Mouse (Mus musculus) neutrophil, adult 5-6 weeks (primary cell): ENCODE measurements around the gene Cd2ap. TPM values are rescaled to one million over a fixed set of nuclear protein-coding genes. Genes with fewer than 3 reads are reported as not detected.

Source experiments
- ATAC-seq: fragments of 151-379, 151-347 bp; 2 replicates; pipeline ENCODE4 v1.8.0; 2017; ENCODE audit warnings: mild to moderate bottlenecking, moderate TSS enrichment; ENCODE audit not compliant: insufficient number of reproducible peaks, poor library complexity, low FRiP score, severe bottlenecking; ENCODE audit errors: extremely low read depth
- total RNA-seq: library from RNA; stranded (forward); fragments of 200-1000 nt; gene quantifications from 2 replicates; pipeline ENCODE4 v1.2.3, GENCODE M21; 2017

Gene Cd2ap
- total RNA-seq, 1 experiment from 2014 or later = 82.7 TPM

DNA sequence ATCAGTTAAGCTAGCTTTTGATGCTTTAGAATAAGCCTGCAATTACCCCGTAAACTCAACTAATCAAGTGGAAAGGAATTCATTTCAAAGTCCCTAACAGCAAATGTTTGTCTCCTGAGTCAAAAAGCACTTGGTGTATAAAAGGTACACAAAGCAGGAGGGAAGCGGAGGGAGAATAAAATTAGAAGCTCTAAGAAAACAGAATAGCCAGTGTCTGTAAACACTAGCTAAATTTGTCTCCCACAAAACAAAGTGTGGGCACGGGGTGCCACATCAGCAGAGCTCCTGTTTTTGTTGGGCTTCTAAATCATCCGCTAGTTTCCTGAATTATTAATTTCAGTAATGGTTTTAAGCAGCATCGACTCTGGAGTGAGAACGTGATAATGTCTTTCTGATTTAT lies 1.4 kb downstream of the Cd2ap start:
- ATAC-seq = no peak

GRCm38 (mm10) chr17:42870465-42870864 lies 6.0 kb downstream of the Cd2ap start:
- peak; percentile 23; the same call in 1 of the 2 replicates for ATAC-seq

DNA sequence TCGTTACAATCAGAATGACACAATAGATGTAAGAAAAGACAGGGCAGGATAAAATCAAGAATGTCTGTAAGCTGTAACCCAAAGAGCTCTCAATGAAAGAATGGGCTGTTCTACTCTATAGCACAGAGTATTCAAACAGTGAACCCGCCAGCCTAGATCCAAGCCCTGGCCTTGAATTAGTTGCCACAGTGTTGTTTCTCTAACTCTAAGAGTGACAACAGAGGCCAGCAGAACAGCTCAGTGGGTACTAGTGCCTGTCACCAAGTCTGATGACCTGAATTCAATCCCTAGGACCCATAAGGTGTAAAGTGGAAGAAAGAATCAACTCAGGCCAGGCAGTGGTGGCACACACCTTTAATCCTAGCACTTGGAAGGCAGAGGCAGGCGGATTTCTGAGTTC lies 13.3 kb downstream of the Cd2ap start:
- ATAC-seq = no peak

- ATAC-seq = peak; percentile 61; the same call in 1 of the 2 replicates
Measured at GRCm38 (mm10) chr17:42860370-42860769, 16.1 kb downstream of the Cd2ap start.

GRCm38 (mm10) chr17:42857506-42857905 lies 19.0 kb downstream of the Cd2ap start:
- ATAC-seq = no peak

- no peak for ATAC-seq
Measured at GRCm38 (mm10) chr17:42847108-42847507, 29.4 kb downstream of the Cd2ap start.

- 0 out of 2 replicates have a peak, but pooled peaks have one; percentile 41 for ATAC-seq
Measured at GRCm38 (mm10) chr17:42837193-42837592, 39.3 kb downstream of the Cd2ap start.

DNA sequence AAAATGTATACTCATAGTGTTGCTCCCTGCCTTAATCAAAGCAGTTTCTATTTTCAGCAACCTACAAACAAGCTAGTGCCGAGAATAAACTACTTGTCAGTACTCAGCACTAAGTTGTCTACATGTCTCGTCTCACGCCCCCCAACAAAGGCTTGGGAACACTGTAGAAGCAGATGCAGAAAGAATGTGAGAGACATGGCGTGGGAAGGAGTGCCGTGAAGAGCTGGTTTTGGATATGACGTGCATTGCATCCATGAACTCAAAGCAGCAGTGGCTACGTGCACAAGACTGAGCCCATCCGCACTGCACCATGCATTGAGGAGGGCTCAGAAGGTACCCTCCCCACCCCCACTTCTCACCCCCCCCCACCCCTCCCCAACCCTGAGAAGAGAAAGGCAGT lies 53.7 kb downstream of the Cd2ap start:
- no peak for ATAC-seq

GRCm38 (mm10) chr17:42815374-42815773 lies 61.1 kb downstream of the Cd2ap start:
- peak; percentile 93 for ATAC-seq

DNA sequence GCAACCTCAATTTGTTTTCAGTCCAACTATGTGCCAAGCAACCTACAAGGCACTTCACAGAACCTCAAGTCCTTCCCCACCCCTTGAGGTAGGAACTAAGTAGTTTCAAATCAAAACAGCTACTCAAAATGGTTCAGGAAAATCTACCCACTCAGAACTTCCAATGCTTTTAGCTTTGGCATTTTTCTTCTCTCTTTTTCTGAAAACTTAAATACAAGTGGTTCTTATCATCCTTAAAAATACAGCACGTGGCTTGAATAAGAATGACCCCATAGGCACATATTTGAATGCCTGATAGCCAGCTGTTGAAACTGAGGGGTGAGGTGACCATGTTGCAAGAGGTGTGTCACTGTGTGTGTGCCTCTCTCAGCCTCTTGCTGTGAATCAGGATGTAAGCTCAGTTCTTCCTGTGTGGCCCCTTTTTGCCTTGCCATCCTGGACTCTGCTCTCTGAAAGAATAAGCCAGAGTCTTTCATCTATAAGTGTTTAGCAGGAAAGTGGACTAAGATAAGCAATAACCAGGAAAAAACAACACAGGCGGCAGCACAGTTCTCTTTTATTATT lies 84.0 kb downstream of the Cd2ap start:
- ATAC-seq = no peak

DNA sequence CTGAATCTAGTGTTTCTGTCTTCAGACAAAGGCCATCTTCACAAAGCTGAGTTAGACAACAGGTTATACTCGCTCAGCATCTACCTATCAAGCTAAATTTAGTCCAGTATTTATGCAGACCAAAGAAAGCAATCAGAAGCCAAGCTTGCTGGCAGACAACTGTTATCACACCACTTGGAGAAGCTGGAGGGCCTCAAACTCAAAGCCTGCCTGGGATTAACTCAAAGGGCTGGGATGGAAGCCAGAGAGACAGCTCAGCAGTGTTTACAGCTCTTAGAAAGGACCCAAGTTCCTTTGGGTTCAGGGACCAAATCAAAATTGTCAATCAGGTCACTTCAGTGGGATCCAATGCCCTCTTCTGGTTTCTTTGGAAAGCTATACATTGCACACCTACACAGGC lies 85.7 kb downstream of the Cd2ap start:
- ATAC-seq = no peak

- no peak for ATAC-seq
Measured at GRCm38 (mm10) chr17:42789723-42790122, 86.7 kb downstream of the Cd2ap start.

GRCm38 (mm10) chr17:42788686-42789453 lies 87.6 kb downstream of the Cd2ap start:
- no peak for ATAC-seq

GRCm38 (mm10) chr17:42782156-42782757 lies 94.2 kb downstream of the Cd2ap start:
- ATAC-seq = peak; percentile 46; the same call in 1 of the 2 replicates

GRCm38 (mm10) chr17:42753791-42754190 lies 122.7 kb downstream of the Cd2ap start:
- no peak for ATAC-seq

DNA sequence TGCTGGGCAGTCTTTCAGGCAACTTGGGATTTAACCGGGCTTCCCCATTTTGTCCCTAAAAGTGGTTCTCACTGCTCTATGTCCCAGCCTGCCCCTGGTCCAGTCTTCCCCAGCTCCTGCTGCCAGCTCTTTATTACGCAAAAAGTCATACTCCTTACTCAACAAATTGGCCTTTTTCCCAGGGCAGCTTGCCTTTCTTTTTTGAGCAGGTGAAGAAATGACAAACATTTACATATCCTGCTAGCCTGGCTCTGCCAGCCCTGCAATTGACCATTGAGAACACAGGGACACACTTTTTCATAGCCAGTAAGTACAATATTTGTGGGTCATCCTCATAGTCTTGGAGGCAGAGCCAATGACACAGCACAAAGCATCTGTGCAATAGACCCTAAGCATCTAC lies 124.3 kb downstream of the Cd2ap start:
- no peak for ATAC-seq

DNA sequence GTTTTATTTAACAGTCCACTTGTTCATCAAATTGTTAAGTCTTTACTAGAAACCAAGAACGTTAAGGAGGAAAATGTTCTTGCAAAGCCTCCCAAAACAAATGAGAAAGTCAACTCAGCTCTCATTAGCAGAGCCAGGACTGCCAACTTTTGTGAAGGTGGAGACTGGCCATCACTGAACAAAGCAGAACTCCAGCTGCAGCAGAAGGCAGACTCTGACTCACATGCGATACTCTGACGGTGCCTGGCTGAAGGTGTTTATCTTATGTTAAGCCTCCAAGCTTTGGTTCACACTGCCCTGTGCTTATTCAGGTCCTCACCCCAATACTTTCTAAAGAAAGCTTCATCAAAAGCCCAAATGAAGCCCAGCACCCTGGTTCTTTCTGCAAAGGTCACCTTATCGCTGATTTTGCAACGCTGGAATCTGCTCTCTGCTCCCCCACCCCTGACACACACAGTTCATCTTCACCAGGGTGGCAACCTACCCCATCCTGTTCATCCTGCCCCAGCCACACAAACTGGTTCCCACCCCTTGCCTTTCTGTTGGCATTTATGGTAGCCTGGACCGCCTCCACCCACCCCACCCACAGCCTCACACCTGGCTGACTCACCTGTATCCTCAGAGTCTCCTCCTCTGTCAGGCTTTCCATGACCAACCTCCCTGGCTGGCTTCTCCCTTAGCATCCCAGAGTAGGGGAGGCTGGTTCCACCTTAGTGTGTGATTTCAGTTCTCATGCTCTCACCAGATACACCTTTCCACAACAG lies 130.6 kb downstream of the Cd2ap start:
- ATAC-seq = no peak
